Mouse (Mus musculus) limb, embryonic 14.5 days (tissue): ENCODE data around the gene Gm5089. TPM values are rescaled to one million over a fixed set of nuclear protein-coding genes. Genes with fewer than 3 reads are reported as not detected.
A peak's percentile ranks its signal among the peaks of the same experiment; 100 is the strongest.
"Not testable (repeated sequence)": the region's sequence is repeated elsewhere in the genome, so short reads cannot be mapped to it uniquely, and the experiment has no call there.

Experiments used
- ATAC-seq: fragments of 200-750 bp; cut with Nextera tagmentation; 2 replicates; pipeline ENCODE4 v1.8.0; 2017; ENCODE audit warnings: low read depth, moderate number of reproducible peaks, moderate TSS enrichment; ENCODE audit not compliant: low FRiP score
- DNase-seq: peaks from one replicate; pipeline ENCODE4 v3.0.0-alpha.2; 2015; ENCODE audit warnings: low spot score
- H3K27ac ChIP-seq: fragments of 300-500 bp; sonication (generic); replicated peaks from 2 replicates; pipeline ENCODE4 v1.5.1; 2014; ENCODE audit warnings: low read depth, mild to moderate bottlenecking, low read length, moderate library complexity, mixed read lengths
- H3K27me3 ChIP-seq: fragments of 300-500 bp; sonication (generic); 2 replicates; pipeline ENCODE4 v1.6.1; 2014; ENCODE audit warnings: low read length, mixed read lengths; ENCODE audit not compliant: control insufficient read depth, insufficient read depth
- H3K36me3 ChIP-seq: fragments of 300-500 bp; sonication (generic); 2 replicates; pipeline ENCODE4 v1.6.1; 2014; ENCODE audit warnings: mild to moderate bottlenecking, low read length, moderate library complexity, mixed read lengths; ENCODE audit not compliant: control insufficient read depth, insufficient read depth
- H3K4me1 ChIP-seq: fragments of 300-500 bp; sonication (generic); 2 replicates; pipeline ENCODE4 v1.6.1; 2014; ENCODE audit warnings: antibody characterized with exemption, low read length, mixed read lengths; ENCODE audit not compliant: control insufficient read depth, insufficient read depth
- H3K4me2 ChIP-seq: fragments of 300-500 bp; sonication (generic); replicated peaks from 2 replicates; pipeline ENCODE4 v1.6.1; 2014; ENCODE audit warnings: low read depth, mild to moderate bottlenecking, low read length, moderate library complexity; ENCODE audit not compliant: severe bottlenecking
- H3K4me3 ChIP-seq: fragments of 300-500 bp; sonication (generic); replicated peaks from 2 replicates; pipeline ENCODE4 v1.5.1; 2014; ENCODE audit warnings: low read length
- H3K9ac ChIP-seq: fragments of 300-500 bp; sonication (generic); 2 replicates; pipeline ENCODE4 v1.6.1; 2014; ENCODE audit warnings: mild to moderate bottlenecking, low read depth, low read length, moderate library complexity; ENCODE audit not compliant: severe bottlenecking
- H3K9me3 ChIP-seq: fragments of 300-500 bp; sonication (generic); 2 replicates; pipeline ENCODE4 v1.6.1; 2016; ENCODE audit warnings: low read length; ENCODE audit not compliant: control insufficient read depth
- POLR2A ChIP-seq: fragments of 200-500 bp; IDR thresholded peaks from 2 replicates; pipeline ENCODE4 v1.8.0; 2012; ENCODE audit warnings: inconsistent platforms, mild to moderate bottlenecking, moderate library complexity, borderline replicate concordance; ENCODE audit not compliant: insufficient read depth, insufficient read length; ENCODE audit errors: extremely low read depth
- WGBS: fragments of 180-500 bp; shearing (Covaris S2); extraction: QIAGEN DNeasy Blood & Tissue Kit; methylation state at CpG from one replicate; pipeline ENCODE4 v1.1.7; 2014; 5-methylcytosine and 5-hydroxymethylcytosine counted together
- polyA plus RNA-seq, 2 experiments: library from polyadenylated mRNA; depleted of rRNA in 1 of 2; stranded (reverse) in 1 of 2; unstranded in 1 of 2; fragments of >200 nt; fragmentation: Nextera tagmentation in 1 of 2; extraction: Ambion mirVana in 1 of 2; gene quantifications; 2 replicates each; pipeline versions ENCODE4 v1.2.1 to v1.2.3; 2012 to 2014

The Gm5089 gene
- polyA plus RNA-seq, 2 experiments, result not detected

DNA sequence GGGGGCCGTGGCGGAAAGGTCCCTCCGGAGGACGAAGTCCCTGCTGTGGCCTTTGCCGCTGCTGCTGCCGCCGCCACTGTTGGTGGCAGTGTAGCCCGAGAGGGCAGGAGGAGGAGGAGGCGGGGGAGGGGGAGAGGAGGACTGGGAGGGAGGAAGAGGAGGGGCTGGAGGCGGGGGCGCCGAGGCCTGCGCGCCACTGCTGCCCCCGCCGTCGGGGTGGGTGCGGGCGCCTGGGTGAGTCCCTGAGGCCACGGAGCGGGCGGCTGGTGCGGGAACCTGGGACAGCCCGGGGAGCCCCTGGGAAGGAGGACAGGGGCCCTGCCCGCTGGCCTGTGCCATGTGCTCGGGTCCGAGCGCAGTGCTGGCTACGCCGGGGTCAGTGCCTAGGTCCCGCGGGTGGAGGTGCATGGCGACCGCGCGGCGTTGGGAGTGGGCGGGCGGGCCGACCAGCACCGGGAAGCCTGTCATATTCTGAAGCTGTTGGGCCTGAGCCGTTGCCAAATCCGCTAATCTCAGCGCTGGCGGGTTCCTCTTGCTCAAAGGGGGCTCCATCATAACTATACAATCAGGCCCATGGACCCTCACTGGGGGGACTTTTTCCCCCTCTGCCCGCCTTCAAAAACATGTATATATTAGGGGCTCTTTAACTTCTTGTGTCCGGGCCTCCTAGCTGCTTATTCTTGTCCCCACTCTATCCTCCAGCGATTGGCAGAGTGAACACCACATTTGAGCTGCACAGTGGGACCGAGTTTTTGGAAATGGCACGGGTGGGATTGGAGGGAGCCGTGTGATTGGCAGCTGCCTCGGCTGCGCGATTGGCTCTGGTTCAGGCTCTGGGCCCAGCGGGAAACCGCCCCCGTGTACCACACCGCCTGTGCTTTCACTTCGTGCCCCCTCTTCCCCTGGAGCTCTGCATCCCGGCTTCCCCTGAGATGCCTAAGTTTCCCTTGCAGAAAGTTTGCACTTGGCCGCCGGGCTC is 14.1 kb upstream of the Gm5089 start, which contains the start of gene Zic5:
Zic5 (minus strand) TSS at position 915 of the 979 bp plus-strand sequence.
- TF ChIP-seq POLR2A, result peak; percentile 49; the same call in 1 of the 2 replicates
- H3K4me3 ChIP-seq, result peak within 1 kb of the TSS; percentile 55
- ATAC-seq (peak; percentile 37), DNase-seq (no peak)
- H3K4me1 ChIP-seq, result peaks cover 14% of the 10 kb centered on the region
- H3K4me2 ChIP-seq, result peak within 1 kb of the TSS; percentile 86
- peak within 1 kb of the TSS; percentile 52 for H3K27ac ChIP-seq
- under 1% methylated on average over 39 of the region's 62 CpGs for WGBS
- H3K9me3 ChIP-seq, result no peaks in the 10 kb centered on the region
- H3K9ac ChIP-seq, result peak within 1 kb of the TSS; percentile 58
- H3K27me3 ChIP-seq, result peaks cover 86% of the 10 kb centered on the region
- H3K36me3 ChIP-seq, result no peaks in the 10 kb centered on the region

DNA sequence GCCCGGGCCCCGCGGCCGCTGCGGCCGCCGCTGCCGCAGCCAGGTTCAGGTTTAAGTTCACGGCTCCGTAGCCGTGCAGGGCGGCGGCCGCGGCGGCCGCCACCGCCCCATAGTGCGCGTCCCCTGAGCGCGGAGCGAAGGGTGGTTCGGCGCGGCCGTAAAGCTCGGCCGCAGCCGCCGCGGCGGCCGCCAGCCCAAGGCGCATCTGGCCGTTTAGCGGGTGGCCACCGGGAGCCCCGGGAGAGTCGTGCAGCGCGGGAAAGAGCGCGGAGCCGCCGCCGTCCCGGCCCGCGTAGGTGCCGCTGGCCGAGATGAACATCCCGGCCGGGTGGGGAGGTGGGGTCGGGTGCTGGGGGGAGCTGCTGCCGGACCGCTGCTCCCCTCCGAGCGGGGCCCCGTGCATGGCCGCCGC is 13.4 kb upstream of the Gm5089 start:
- H3K4me2 ChIP-seq, result peak overlapping the region; percentile 86
- TF ChIP-seq POLR2A, result no peak
- H3K36me3 ChIP-seq, result no peaks in the 10 kb centered on the region
- 1% methylated on average over 45 of the region's 62 CpGs for WGBS
- DNase-seq (no peak), ATAC-seq (0 out of 2 replicates have a peak, but pooled peaks have one; percentile 13)
- H3K27ac ChIP-seq, result peak overlapping the region; percentile 52; the same call in 1 of the 2 replicates
- peak overlapping the region; percentile 58 for H3K9ac ChIP-seq
- no peaks in the 10 kb centered on the region for H3K9me3 ChIP-seq
- peak overlapping the region; percentile 55 for H3K4me3 ChIP-seq
- H3K4me1 ChIP-seq, result peaks cover 14% of the 10 kb centered on the region
- peaks cover 79% of the 10 kb centered on the region for H3K27me3 ChIP-seq

GRCm38 (mm10) chr14:122463734-122464341 is 12.9 kb upstream of the Gm5089 start:
- ATAC-seq, result peak; percentile 38
- Histone ChIP-seq H3K4me1 (peaks cover 14% of the 10 kb centered on the region), H3K4me3 (peak overlapping the region; percentile 55), H3K4me2 (peak overlapping the region; percentile 86), H3K27me3 (peaks cover 74% of the 10 kb centered on the region), H3K9ac (peak overlapping the region; percentile 58), H3K27ac (peak overlapping the region; percentile 52; the same call in 1 of the 2 replicates)
- DNase-seq, H3K9me3 ChIP-seq, H3K36me3 ChIP-seq: not testable (repeated sequence)
- 0% methylated on average over 44 of the region's 58 CpGs for WGBS

DNA sequence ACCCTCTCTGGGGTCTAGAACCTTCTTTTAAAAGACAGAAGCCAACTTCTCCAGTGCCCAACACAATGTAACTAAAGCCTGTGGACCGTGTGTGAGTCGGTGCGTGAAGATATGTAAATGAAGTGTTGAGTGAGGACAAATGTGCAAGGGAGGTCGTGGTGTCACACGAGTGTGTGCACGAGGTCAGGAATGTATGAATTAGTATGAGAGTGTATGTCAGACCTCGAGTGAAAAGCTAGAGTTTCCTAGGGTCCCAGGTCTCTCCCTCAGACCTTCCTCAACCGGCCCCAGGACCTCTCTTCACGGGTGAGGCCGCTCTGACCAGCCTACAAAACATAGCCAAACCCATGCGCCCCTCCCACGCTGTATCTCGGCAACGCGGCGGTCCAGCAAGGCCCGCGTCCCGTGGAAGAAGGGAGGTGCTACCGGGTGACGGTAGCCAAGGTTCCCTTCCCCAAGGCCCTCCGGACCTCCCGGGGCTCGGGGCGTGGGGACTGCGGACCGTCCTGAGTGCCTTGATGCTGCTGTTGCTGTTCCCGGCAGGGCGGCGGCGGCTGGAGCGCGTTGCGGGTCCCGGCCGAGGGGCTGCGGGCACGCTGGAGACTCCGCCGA is 12.3 kb upstream of the Gm5089 start:
- DNase-seq (no peak), ATAC-seq (no peak)
- TF ChIP-seq POLR2A, result no peak
- Histone ChIP-seq H3K27ac (no peak overlapping the region), H3K4me3 (peak overlapping the region; percentile 55), H3K27me3 (peaks cover 67% of the 10 kb centered on the region), H3K9ac (peak overlapping the region; percentile 58), H3K9me3 (no peaks in the 10 kb centered on the region), H3K4me2 (peak overlapping the region; percentile 86), H3K4me1 (peaks cover 14% of the 10 kb centered on the region), H3K36me3 (no peaks in the 10 kb centered on the region)
- 1% methylated on average over 40 of the region's 40 CpGs for WGBS

GRCm38 (mm10) chr14:122462689-122463079 is 11.8 kb upstream of the Gm5089 start:
- Histone ChIP-seq H3K27ac (no peak overlapping the region), H3K9me3 (no peaks in the 10 kb centered on the region), H3K36me3 (no peaks in the 10 kb centered on the region), H3K27me3 (peaks cover 62% of the 10 kb centered on the region), H3K9ac (no peak overlapping the region), H3K4me1 (peaks cover 14% of the 10 kb centered on the region), H3K4me2 (peak overlapping the region; percentile 86; the same call in 1 of the 2 replicates), H3K4me3 (peak overlapping the region; percentile 55)
- ATAC-seq (no peak), DNase-seq (no peak)
- WGBS, result 12% methylated on average over 17 of the region's 17 CpGs
- no peak for TF ChIP-seq POLR2A
